Mouse (Mus musculus) naive thymus-derived CD4-positive, alpha-beta T cell, adult 2 months (primary cell): ENCODE measurements around the gene Dus2.
A peak's percentile ranks its signal among the peaks of the same experiment; 100 is the strongest.

ENCODE experiments used
- DNase-seq: peaks from one replicate; pipeline ENCODE4 v3.0.0-alpha.2; 2011; ENCODE audit warnings: low read depth

Dus2 gene

DNA sequence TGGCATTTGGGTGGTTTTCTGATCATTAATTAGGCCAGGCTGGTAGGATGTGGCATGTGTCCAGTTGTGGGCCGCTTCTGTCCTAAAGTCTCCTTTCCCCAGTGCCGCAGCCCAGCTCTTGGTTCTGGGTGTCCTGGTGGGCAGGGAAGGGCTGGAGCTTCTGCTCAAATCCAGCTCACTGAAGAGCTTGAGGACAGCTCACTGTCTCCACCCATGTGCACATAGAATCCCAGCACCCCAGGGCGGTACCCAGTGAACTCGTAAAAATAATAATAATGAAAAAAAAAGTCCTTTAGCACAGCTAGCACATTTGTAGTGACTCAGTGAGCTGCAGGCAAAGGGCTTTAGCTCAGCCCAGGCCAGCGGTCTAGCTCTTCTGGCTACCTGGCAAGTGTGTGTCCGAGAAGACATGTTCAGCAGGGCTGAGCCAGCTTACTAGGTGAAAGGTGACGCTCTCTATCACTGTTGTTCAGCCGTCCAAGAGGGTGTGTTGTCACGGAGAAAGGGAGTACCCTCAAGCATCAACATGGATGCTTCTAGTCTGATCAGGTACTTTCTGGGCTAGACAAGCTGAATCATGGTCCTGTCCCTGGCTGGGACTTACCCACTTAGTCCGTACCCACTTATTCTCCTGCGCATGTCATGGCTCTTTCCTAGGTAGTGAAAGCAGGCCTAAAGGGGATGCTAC, 55.9 kb downstream of the Dus2 start:
- no peak for DNase-seq

DNA sequence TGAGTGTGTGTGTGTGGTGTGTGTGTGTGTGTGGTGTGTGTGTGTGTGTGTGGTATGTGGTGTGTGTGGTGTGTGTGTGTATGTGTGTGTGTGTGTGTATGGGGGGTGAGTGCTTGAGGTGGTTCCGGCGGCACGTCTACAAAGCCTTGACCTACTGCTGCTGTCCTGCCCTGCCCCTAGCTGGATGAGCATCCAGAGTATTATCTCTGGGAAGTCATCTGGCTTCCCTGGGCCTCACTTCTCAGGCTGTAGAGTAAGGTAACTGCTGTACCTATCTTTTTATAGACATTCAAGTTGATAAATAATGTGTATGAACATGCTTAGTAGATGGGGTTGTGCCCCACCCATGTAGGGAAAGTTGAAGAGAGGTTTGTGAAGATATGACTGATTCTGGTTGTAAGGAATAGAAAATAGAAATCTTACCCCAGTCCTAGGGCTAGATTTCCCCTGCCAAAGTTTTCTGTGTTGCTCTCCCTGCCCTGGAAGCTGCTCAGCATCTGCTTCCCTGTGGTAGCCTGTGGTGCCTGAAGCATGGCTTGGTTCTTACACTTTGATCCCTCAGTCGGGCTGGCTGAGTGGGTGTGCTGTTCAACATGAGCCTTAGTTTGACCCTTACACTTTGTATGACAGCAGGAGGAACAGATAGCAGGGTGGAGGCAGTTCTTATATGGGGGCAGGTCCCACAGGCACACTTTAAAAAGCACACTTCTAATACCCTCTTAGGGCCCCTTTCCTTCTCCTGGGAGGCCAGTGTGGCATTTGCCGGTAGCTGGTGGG, 56.9 kb downstream of the Dus2 start:
- DNase-seq, result no peak

DNA sequence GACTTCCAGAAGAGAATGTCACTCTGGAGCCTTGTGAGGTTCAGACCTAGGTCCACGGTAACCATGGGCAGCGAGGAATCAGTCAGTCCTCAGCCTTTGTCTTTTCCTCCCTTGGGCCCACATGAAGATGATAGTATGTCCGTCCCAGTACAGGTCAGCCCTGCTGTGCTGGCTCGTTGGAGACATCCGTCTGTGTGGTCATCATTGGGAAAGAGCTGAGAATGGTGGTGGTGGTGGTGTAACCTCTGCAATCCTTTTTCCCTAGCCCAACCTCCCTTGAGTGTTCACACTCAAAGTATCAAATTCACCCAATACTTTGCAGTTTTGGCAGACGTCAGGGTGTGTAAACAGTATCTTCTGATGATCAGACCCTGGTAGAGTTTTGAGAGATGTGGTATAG, 58.7 kb downstream of the Dus2 start:
- no peak for DNase-seq

DNA sequence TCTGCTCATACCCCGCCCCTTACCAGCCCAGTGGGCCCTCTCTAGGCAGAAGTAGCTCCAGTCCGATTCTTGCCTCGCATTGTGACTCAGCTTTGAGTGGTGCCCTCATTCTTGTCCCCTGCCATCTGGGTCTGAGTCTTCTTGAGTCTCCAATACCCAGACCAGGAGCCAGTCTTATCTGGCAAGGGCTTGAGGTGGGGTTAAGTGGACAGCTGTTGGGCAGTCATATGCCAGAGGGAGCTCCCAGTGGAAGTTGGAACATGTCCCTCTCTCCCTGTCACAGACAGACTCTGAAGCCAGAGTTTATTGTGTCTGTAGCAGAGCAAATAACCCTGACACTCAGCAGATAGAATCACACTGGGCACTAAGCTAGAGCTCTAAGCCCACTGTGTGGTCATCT, 59.9 kb downstream of the Dus2 start:
- no peak for DNase-seq

DNA sequence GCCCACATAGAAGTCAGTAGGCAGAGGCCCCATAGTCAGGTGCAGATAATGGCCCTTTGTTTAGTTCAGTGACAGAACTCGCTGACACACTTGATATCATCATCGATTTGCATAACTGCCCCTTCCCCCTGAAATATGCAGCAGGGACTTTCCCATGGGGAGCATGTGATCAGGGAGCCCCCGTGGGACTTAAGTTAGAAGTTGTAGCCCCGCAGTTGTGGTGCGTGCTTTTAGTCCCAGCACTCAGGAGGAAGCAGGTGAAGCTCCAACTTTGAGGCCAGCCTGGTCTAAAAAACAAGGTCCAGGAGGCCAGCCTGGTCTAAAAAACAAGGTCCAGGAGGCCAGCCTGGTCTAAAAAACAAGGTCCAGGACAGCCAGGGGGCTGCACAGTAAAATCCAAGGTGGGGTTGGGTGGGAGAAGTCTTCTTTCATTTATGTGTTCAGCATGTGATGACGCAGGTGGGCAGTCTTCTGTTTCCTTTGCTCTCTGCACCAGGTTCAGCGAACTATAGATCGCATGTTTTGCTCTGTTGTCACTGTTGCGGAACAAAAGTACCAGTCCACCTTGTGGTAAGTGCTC, 61.5 kb downstream of the Dus2 start:
- DNase-seq, result peak; percentile 66

DNA sequence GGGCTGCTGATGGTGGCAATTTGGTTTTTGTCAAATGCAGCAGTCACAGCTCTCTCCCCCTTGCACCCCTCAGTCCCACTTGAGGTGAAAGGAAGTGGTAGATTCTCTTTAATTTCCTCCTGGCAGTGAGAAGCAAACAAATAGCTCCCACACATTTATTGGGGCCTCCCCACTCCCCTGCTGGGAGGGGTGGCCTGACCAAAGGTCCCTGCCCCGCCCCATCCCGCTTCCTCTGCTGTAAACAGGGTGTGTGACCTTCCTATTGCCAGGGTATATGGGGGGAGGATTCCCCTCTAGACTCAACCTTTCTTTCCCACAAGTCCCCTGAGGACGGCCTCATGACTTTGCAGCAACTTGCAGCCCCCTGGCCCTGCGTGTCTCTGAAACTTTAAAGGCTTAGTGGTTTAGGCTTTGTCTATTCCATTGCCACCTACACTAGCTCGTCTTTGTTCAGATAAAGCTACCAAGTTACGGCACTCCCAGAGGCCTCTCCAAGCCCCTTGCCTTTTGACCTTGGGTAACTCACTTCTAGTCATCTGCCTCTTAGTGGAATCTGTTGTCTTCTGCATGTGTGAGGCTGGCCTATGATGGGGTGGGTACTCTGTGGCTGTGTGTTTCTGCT, 63.2 kb downstream of the Dus2 start:
- DNase-seq, result peak; percentile 82

DNA sequence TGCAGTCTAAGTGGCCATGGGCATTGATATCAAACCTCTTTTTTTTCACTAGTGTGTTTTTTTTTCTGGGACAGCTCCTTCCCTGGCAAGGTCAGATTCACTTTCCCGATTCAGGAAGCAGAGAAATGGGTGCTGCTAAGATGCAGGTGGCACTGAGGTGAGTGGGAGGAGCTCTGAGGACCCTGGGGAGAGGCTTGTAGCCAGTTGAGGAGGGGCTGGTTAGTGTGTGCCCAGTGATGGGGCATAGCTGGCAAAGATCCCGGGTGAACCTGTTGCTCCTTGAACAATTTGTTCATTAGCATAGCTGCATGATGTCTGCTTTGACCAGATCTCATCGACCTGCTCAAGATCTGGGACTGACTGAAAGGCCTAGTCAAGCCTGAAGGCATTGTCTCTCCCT, 63.9 kb downstream of the Dus2 start:
- peak; percentile 34 for DNase-seq

DNA sequence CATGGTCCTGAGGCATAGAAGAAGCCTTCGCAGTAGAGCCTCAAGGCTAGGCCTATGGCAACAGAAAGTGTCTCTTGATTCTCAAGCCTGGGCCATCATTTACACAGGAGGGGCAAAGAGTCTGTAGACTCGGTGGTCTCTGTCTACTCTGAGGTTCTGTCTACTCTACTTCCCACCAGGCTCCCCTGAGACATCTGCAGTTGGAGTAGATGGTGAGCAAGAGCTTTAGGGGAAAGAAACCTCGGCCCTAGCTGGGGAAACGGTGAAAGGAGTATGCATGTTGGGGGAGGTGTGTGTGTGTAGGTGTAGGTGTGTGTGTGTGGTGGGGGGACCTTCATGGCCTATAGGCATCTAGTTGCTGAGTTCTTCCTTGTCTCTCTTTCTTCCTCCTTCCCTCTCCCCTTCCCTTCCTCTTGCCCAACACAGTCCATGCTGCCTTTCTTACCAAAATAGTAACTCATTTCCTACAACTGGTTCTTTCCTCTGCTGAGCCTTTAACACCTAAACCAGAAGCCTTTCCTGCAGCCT, 65.4 kb downstream of the Dus2 start:
- no peak for DNase-seq

DNA sequence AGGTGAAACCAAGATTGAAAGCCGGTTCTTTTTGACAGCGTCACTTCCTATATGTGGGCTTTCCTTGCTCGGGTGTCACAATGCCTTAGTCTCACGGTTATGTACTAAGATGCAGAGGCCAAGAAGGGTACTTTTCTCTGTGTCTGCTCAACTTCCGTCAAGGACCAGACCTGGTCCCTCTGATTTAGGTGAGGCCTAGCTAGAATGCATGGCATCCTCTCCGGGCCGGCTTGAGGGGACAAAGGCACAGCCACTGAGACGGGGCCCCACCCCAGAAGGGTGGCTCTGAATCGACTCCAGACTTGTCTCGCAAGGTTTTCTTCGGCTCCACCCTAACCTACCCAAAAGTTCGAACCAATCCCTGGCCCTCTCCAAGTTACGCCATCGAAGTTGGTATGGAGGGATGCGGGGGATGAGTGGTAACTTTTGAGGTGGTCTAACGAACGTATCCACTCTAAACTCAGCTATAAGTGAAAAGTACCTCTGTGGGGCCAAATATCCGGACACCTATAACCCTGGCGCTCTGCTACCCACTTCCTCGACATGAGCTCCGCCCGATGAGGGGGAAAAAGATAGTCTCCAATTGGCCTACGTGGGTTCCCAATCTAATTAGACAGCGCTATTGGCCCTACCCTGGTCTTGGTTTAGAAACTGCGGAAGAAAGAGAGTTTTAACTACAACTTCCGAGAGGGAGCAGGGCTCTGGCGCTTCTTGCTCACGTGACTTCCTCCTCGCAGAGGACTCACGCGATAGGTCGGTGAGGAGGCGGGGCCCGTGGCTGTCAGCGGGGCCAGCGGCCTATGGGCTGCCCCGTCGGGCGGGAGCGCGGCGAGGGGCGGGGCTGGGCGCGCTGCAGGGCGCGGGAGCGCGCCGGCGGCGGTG, 67.8 kb downstream of the Dus2 start, which contains the start of gene Nfatc3:
TSS of gene Nfatc3 (plus strand) at position 110 of the 882 bp plus-strand sequence.
- DNase-seq, result peak; percentile 97

DNA sequence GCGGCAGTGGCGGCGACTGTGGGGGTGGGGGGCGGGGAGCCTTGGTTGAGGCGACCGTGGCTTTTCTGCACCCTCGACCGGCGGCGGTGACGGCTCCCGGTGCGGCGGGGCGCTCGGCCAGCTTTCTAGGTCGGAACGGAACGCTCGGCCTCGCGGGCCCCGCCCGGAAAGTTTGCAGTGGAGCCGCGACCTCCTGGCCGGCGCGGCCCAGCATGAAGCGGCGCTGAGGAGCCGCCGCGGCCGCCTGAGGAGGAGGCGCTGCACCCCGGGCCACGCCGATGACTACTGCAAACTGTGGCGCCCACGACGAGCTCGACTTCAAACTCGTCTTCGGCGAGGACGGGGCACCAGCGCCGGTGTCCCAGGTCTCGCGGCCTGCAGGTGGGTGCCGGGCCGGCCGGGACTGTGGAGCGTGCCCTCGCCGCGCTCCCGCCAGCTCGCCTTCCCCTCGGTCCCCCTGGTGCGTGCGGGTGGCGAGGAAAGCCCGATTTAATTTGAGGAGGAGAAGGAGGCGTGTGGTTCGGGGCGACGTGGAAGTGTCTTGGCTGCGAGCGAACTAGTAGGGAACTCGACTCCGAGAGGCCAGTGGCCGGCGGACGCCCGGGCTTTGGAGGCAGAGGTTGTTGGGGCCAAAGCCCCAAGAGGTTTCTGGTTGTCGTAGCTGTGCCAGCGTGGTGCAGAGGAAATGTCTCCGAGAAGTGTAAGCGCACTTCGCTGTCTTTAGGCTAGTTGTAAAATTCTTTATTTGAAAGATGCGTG, 68.7 kb downstream of the Dus2 start:
- DNase-seq, result no peak

DNA sequence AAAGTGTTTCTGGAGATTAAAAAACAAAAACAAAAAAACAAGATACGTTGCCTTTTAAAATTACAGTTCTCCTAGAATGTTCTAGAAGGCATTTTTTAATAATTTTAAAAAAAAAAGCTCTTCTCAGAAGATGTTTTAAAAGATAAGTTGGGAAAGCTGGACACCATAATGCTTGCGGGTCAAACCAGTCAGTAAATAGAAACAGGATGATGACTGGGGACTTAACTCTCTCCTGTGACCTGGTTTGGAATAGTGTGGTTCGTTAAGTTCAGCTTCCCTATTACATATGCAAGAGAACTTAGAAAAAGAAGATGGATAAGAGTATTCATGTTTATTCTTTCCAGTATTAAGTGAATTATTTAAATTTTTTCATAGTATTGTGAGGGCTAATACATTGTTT, 69.4 kb downstream of the Dus2 start:
- peak; percentile 34 for DNase-seq

DNA sequence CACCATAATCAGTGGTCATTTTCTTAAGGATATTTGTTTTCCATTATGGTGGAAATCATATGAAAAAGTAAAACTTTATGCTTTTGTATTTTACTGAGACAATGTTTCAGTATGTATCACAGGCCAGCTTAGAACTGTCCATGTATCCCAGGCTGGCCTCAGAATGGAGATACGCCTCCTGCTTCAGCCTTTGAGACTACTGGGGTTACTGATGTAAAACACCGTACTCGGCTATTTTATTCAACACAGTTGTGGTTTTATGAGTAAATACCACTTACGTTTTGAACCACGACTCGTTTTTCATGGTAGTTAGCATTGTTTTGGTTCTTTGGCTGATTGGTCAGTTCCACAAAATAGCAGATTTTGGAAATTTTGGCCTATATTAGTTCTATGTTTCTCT, 70.5 kb downstream of the Dus2 start:
- DNase-seq, result no peak

DNA sequence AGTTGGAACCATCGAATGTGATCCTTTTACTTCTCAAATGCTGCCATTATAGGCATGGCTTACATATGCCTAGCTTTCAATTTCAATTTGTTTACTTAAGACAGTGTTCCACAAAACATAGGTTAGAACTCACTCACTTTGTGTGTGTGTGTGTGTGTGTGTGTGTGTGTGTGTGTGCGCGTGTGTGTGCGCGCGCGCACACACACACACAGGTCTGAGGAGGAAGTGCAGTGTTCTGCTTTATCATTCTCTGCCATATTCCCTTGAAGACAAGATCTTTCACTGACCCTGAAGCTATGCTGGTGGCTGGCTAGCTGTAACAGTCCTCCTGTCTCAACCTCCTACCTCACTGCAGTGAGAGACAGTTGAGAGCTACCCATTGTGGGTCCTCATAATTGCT, 71.9 kb downstream of the Dus2 start:
- peak; percentile 63 for DNase-seq

DNA sequence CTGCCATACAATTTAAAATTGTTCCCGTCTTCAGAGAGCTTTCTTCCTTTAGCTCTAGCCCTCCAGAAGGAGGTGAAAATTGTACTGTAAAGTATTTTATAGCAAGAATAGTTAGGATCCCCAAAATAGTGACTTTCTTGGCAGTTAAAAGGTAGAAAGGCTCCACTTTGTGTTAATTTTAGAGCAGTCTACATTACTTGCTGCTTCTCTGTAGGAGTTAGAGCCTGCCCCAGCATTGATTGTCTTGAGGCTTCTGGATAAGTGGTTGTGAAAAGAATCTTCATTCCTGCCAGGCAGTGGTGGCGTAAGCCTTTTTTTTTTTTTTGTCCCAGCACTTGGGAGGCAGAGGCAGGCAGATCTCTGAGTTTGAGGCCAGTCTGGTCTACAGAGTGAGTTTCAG, 75.6 kb downstream of the Dus2 start:
- DNase-seq, result no peak

DNA sequence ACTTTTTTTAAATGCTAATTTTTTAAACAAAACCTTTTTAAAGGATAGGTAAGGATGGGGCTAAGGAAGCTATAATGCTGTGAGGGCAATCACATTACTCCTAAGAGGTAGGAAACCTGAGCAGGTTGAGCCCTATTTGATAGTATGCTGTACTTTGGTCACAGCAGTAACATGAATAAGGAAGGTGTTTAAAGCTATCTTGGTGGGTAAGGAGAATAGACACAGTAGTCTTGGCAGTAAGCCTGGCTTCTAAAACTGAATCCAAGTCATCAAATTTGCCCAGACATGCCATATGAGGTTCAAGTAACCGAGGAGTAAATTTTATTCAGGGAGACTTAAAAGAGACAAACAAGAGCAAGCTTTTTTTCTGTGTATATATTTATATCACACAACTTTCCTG, 78.4 kb downstream of the Dus2 start:
- DNase-seq, result no peak

DNA sequence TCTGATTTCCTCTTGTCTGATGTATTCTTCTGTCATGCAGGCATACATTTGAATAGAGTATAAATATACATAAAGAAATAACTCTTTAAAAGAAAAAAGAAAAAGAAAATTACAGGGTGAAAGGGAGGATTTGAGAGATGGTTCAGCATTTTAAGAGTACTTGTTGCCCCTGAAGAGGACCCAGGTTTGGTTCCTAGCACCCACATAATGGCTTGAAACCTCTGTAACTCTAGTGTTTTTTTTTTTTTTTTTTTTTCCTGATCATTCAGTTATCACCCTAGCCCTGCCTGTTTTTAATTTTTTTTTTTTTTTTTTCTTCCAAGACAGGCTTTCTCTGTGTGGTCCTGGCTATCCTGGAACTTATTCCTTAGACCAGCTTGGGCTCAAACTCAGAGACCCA, 81.0 kb downstream of the Dus2 start:
- DNase-seq, result no peak

DNA sequence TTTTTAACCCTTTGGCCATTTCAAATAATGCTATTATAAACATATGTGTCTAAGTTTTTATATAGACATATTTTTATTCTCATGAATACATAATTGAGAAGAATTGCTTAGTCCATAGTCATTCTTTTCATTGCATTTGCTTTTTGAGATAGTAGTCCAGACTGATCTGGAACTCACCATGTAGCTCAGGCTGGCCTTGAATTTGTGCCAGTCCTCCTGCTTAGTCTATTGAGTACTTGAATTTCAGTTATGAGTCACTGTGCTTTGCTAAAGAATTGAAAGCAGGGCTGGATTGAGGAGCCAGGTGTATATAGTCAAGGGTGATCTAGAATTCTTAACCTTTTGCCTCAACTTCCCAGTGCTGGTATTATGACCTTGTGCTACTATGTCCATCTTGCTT, 83.1 kb downstream of the Dus2 start:
- DNase-seq, result no peak

DNA sequence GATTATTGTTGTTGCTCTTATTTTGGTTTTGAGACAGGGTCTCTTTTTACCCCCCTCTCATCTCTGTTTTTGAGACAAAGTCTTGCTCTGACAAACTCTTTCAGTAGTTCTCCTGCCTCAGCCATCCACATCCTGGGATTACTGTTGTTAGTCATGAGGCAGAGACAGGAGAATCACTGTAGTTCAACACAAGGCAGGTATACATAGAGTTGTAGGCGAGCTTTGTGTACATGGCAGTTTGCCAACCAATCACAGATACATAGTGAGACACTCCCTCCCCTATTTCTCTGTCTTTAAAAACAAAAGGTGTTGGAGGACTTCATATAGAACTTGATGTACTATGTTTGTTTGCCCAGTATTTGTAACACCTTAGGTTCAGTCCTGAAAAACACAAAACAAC, 83.5 kb downstream of the Dus2 start:
- DNase-seq, result peak; percentile 38

DNA sequence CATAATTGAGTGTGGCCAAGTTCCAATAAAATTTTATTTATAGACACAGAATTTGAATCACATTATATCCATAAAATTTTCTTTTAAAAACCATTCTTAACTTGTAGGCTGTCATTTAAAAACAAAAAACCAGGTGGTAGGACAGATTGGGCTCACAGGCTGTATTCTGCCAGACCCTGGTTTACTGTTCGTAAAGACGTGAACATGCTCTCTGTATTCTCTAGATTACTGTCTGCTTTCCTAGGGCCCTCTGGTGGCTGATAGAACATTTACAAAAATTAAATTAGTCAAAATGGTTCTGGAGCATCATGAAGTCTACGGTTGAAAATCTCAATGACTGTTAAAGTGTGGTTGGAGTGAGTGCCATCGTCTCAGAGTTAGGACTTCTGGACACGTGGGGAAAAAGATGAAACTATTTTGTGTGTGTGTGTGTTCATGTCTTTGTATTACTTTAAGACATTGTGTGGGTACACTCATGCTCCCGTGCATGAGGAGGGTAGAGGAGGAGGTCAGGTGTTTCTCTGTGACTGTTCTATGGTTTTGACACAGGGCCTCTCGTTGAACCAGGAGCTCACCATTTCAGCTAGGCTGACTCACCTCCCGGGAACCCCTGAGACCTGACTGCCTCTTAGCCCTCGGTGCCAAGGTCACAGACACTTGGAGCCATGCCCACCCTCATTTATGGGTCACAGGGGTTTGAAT, 84.2 kb downstream of the Dus2 start:
- DNase-seq, result peak; percentile 68

DNA sequence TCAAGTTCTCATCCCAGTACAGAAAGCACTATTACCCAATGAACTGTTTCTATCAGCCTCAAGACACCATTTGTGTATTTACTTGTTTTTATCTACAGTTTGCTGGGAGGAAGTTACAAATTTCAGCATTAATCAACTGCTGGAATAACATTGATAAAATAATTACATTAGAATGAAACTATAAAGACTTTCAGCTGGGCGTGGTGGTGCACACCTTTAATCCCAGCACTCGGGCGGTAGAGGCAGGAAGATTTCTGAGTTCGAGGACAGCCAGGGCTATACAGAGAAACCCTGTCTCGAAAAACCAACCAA, 84.7 kb downstream of the Dus2 start:
- no peak for DNase-seq
